Comparison of ENCODE assay signal across 25 mouse cellular contexts in genomic region chr12:59890973-59891372, GRCm38 (mm10).
A peak's percentile ranks its signal among the peaks of the same experiment; 100 is the strongest.
DNase-seq lines count a peak whose midpoint lies in the region; ATAC-seq and TF ChIP-seq lines count a peak whose summit lies in the region.
"Had no signal": no experiment of that assay in that cellular context is flagged by ENCODE, and none has a peak within 500 bp of the region (broad histone marks: within the 10 kb centered on the region; RNA-seq: fewer than 3 reads in every experiment).

No protein-coding gene starts in this region.

- peak; percentile 7 for DNase-seq in forebrain, postnatal 0 days
- peak; percentile 24 for DNase-seq in midbrain, embryonic 14.5 days
- DNase-seq in midbrain, postnatal 0 days (ENCODE audit: low spot score) = no peak
- DNase-seq in brain, embryonic 14.5 days (ENCODE audit: low read depth) = peak; percentile 32
- DNase-seq: adrenal gland, postnatal 10 days; adrenal gland, postnatal 36 days; cerebellum, adult 11 months; cerebellum, adult 2 months; cerebellum, adult 9-11 months; cerebellum, postnatal 25 days; gastrocnemius, postnatal 10 days; gastrocnemius, postnatal 36 days; heart, adult 2 months; heart, postnatal 14 days; heart, postnatal 4 days had no signal

- H3K9ac ChIP-seq in forebrain, embryonic 13.5 days = no peak overlapping the region
- H3K9ac ChIP-seq in forebrain, embryonic 15.5 days (replicated peaks) = no peak overlapping the region
- no peak overlapping the region for H3K9ac ChIP-seq in forebrain, postnatal 0 days
- no peak overlapping the region for H3K9ac ChIP-seq in forebrain, embryonic 12.5 days
- H3K9ac ChIP-seq in midbrain, embryonic 14.5 days (replicated peaks; ENCODE audit: low read length) = no peak overlapping the region
- H3K9ac ChIP-seq in midbrain, postnatal 0 days (replicated peaks; ENCODE audit: low read length, poor library complexity, severe bottlenecking) = no peak overlapping the region
- H3K9ac ChIP-seq: embryonic facial prominence, embryonic 12.5 days; embryonic facial prominence, embryonic 15.5 days; heart, embryonic 13.5 days; hindbrain, embryonic 12.5 days had no signal

- 0 out of 2 replicates have a peak, but pooled peaks have one; percentile 38 for ATAC-seq in forebrain, embryonic 13.5 days
- no peak for ATAC-seq in forebrain, embryonic 15.5 days (replicated peaks)
- ATAC-seq in forebrain, postnatal 0 days = peak; percentile 81; the same call in 1 of the 2 replicates
- ATAC-seq in forebrain, embryonic 12.5 days (ENCODE audit: low FRiP score) = no peak
- ATAC-seq in midbrain, embryonic 14.5 days (ENCODE audit: low FRiP score, low TSS enrichment) = no peak
- ATAC-seq in midbrain, postnatal 0 days (ENCODE audit: low FRiP score) = no peak
- ATAC-seq: activated CD4-positive, CD25-positive, alpha-beta regulatory T cell, adult 4 months; intestine, postnatal 0 days had no signal

- no peak overlapping the region for H3K27ac ChIP-seq in forebrain, embryonic 13.5 days
- H3K27ac ChIP-seq in forebrain, embryonic 15.5 days (replicated peaks) = no peak overlapping the region
- no peak overlapping the region for H3K27ac ChIP-seq in forebrain, postnatal 0 days (ENCODE audit: low read depth, low read length)
- no peak overlapping the region for H3K27ac ChIP-seq in forebrain, embryonic 12.5 days
- H3K27ac ChIP-seq in midbrain, embryonic 14.5 days (replicated peaks; ENCODE audit: low read depth, low read length) = no peak overlapping the region
- H3K27ac ChIP-seq in midbrain, postnatal 0 days (ENCODE audit: low read depth, low read length) = no peak overlapping the region
- H3K27ac ChIP-seq: embryonic facial prominence, embryonic 12.5 days; embryonic facial prominence, embryonic 15.5 days; heart, adult 2 months; heart, embryonic 10.5 days; heart, embryonic 13.5 days; hindbrain, embryonic 12.5 days had no signal

- no peak overlapping the region for H3K4me2 ChIP-seq in forebrain, embryonic 13.5 days
- no peak overlapping the region for H3K4me2 ChIP-seq in forebrain, embryonic 15.5 days (replicated peaks)
- H3K4me2 ChIP-seq in forebrain, postnatal 0 days (ENCODE audit: low read depth) = no peak overlapping the region
- H3K4me2 ChIP-seq in forebrain, embryonic 12.5 days = no peak overlapping the region
- no peak overlapping the region for H3K4me2 ChIP-seq in midbrain, embryonic 14.5 days (ENCODE audit: low read length)
- no peak overlapping the region for H3K4me2 ChIP-seq in midbrain, postnatal 0 days (ENCODE audit: low read depth, low read length, poor library complexity, severe bottlenecking)
- H3K4me2 ChIP-seq: embryonic facial prominence, embryonic 12.5 days; embryonic facial prominence, embryonic 15.5 days; heart, embryonic 13.5 days; hindbrain, embryonic 12.5 days had no signal

- no peak overlapping the region for H3K4me3 ChIP-seq in forebrain, embryonic 13.5 days
- no peak overlapping the region for H3K4me3 ChIP-seq in forebrain, embryonic 15.5 days
- no peak overlapping the region for H3K4me3 ChIP-seq in forebrain, postnatal 0 days (ENCODE audit: low read depth, low read length)
- no peak overlapping the region for H3K4me3 ChIP-seq in forebrain, embryonic 12.5 days (replicated peaks)
- no peak overlapping the region for H3K4me3 ChIP-seq in midbrain, embryonic 14.5 days (replicated peaks; ENCODE audit: low read depth, low read length)
- H3K4me3 ChIP-seq in midbrain, postnatal 0 days (ENCODE audit: low read depth, low read length) = no peak overlapping the region
- H3K4me3 ChIP-seq: embryonic facial prominence, embryonic 12.5 days; embryonic facial prominence, embryonic 15.5 days; heart, adult 2 months; heart, embryonic 10.5 days; heart, embryonic 13.5 days; hindbrain, embryonic 12.5 days had no signal

- H3K9me3 ChIP-seq in forebrain, embryonic 13.5 days (replicated peaks) = no peaks in the 10 kb centered on the region
- no peaks in the 10 kb centered on the region for H3K9me3 ChIP-seq in forebrain, embryonic 15.5 days
- 0 out of 2 replicates have a peak, but pooled peaks cover 4% of the 10 kb centered on the region for H3K9me3 ChIP-seq in forebrain, postnatal 0 days (ENCODE audit: low read length)
- no peaks in the 10 kb centered on the region for H3K9me3 ChIP-seq in forebrain, embryonic 12.5 days
- no peaks in the 10 kb centered on the region for H3K9me3 ChIP-seq in midbrain, embryonic 14.5 days (ENCODE audit: control insufficient read depth, low read length)
- H3K9me3 ChIP-seq in midbrain, postnatal 0 days (ENCODE audit: low read length) = 0 out of 2 replicates have a peak, but pooled peaks cover 4% of the 10 kb centered on the region
- H3K9me3 ChIP-seq: embryonic facial prominence, embryonic 12.5 days; embryonic facial prominence, embryonic 15.5 days; heart, embryonic 10.5 days; heart, embryonic 13.5 days; hindbrain, embryonic 12.5 days had no signal

- TF ChIP-seq POLR2A in brain, embryonic 14.5 days (IDR thresholded peaks at IDR 0.05; ENCODE audit: borderline replicate concordance, extremely low read depth, insufficient read depth, insufficient read length, poor library complexity, severe bottlenecking) = no peak

- H3K4me1 ChIP-seq in forebrain, embryonic 13.5 days = no peaks in the 10 kb centered on the region
- no peaks in the 10 kb centered on the region for H3K4me1 ChIP-seq in forebrain, embryonic 15.5 days
- no peaks in the 10 kb centered on the region for H3K4me1 ChIP-seq in forebrain, postnatal 0 days (ENCODE audit: insufficient read depth)
- no peaks in the 10 kb centered on the region for H3K4me1 ChIP-seq in forebrain, embryonic 12.5 days
- H3K4me1 ChIP-seq in midbrain, embryonic 14.5 days (ENCODE audit: control insufficient read depth, insufficient read depth, low read length) = no peaks in the 10 kb centered on the region
- H3K4me1 ChIP-seq in midbrain, postnatal 0 days (ENCODE audit: insufficient read depth, low read length) = no peaks in the 10 kb centered on the region
- H3K4me1 ChIP-seq: embryonic facial prominence, embryonic 12.5 days; embryonic facial prominence, embryonic 15.5 days; heart, embryonic 10.5 days; heart, embryonic 13.5 days; hindbrain, embryonic 12.5 days had no signal

- 72% methylated on average over 6 of the region's 6 CpGs for WGBS in forebrain, embryonic 13.5 days
- 68% methylated on average over 6 of the region's 6 CpGs for WGBS in forebrain, embryonic 15.5 days
- 68% methylated on average over 6 of the region's 6 CpGs for WGBS in forebrain, postnatal 0 days
- WGBS in forebrain, embryonic 12.5 days = 82% methylated on average over 6 of the region's 6 CpGs
- WGBS in midbrain, embryonic 14.5 days = 72% methylated on average over 6 of the region's 6 CpGs
- 53% methylated on average over 6 of the region's 6 CpGs for WGBS in midbrain, postnatal 0 days

- TF ChIP-seq CTCF in forebrain, postnatal 0 days (IDR thresholded peaks at IDR 0.05; ENCODE audit: low read depth) = no peak
- TF ChIP-seq CTCF in midbrain, postnatal 0 days (IDR thresholded peaks at IDR 0.05) = no peak
- no peak for TF ChIP-seq CTCF in brain, embryonic 14.5 days (IDR thresholded peaks at IDR 0.05; ENCODE audit: borderline replicate concordance, extremely low read depth, insufficient read depth, insufficient read length)

- no peaks in the 10 kb centered on the region for H3K27me3 ChIP-seq in forebrain, embryonic 13.5 days
- no peaks in the 10 kb centered on the region for H3K27me3 ChIP-seq in forebrain, embryonic 15.5 days
- no peaks in the 10 kb centered on the region for H3K27me3 ChIP-seq in forebrain, postnatal 0 days (ENCODE audit: insufficient read depth, low read length)
- no peaks in the 10 kb centered on the region for H3K27me3 ChIP-seq in forebrain, embryonic 12.5 days
- no peaks in the 10 kb centered on the region for H3K27me3 ChIP-seq in midbrain, embryonic 14.5 days (ENCODE audit: control insufficient read depth, insufficient read depth, low read length)
- H3K27me3 ChIP-seq in midbrain, postnatal 0 days (ENCODE audit: insufficient read depth, low read length) = no peaks in the 10 kb centered on the region
- H3K27me3 ChIP-seq: embryonic facial prominence, embryonic 12.5 days; embryonic facial prominence, embryonic 15.5 days; heart, embryonic 13.5 days; hindbrain, embryonic 12.5 days had no signal

- no peaks in the 10 kb centered on the region for H3K36me3 ChIP-seq in forebrain, embryonic 13.5 days (ENCODE audit: poor library complexity, severe bottlenecking)
- H3K36me3 ChIP-seq in forebrain, embryonic 15.5 days = no peaks in the 10 kb centered on the region
- H3K36me3 ChIP-seq in forebrain, postnatal 0 days (ENCODE audit: insufficient read depth) = no peaks in the 10 kb centered on the region
- no peaks in the 10 kb centered on the region for H3K36me3 ChIP-seq in forebrain, embryonic 12.5 days (replicated peaks)
- no peaks in the 10 kb centered on the region for H3K36me3 ChIP-seq in midbrain, embryonic 14.5 days (ENCODE audit: control insufficient read depth, insufficient read depth, low read length)
- H3K36me3 ChIP-seq in midbrain, postnatal 0 days (ENCODE audit: insufficient read depth, low read length) = no peaks in the 10 kb centered on the region
- H3K36me3 ChIP-seq: embryonic facial prominence, embryonic 12.5 days; embryonic facial prominence, embryonic 15.5 days; heart, embryonic 10.5 days; heart, embryonic 13.5 days; hindbrain, embryonic 12.5 days had no signal

Comparison
In these comparisons a context has a peak if more than half of its experiments do, and no peak if none do; other contexts are left out.
1. ATAC-seq: peak in forebrain, embryonic 13.5 days (single experiment) and forebrain, postnatal 0 days (single experiment); none in forebrain, embryonic 15.5 days (single experiment), forebrain, embryonic 12.5 days (single experiment), midbrain, embryonic 14.5 days (single experiment) and midbrain, postnatal 0 days (single experiment).